Mouse (Mus musculus): ENCODE results near the gene Ddx24. TPM values are rescaled to one million over a fixed set of nuclear protein-coding genes. Genes with fewer than 3 reads are reported as not detected.

The Ddx24 gene
- polyA plus RNA-seq, 1 experiment from 2014 or later, result 77.5 TPM

- Histone ChIP-seq H3K27me3 (ENCODE audit: insufficient read depth, poor library complexity, severe bottlenecking) (no peaks in the 10 kb centered on the region), H3K36me3 (peaks cover 11% of the 10 kb centered on the region), H3K9me3 (no peaks in the 10 kb centered on the region), H3K27ac (peak overlapping the region; percentile 89), H3K4me1 (peaks cover 21% of the 10 kb centered on the region; the same call in 1 of the 2 replicates), H3K4me3 (peak overlapping the region; percentile 96)
- WGBS, result 8% methylated on average over 33 of the region's 33 CpGs
- DNase-seq (ENCODE audit: low spot score), result no peak
These were observed 458 bp downstream of the Ddx24 start for GRCm38 (mm10) chr12:103425016-103425728.

- Histone ChIP-seq H3K27me3 (ENCODE audit: insufficient read depth, poor library complexity, severe bottlenecking) (no peaks in the 10 kb centered on the region), H3K4me1 (no peaks in the 10 kb centered on the region), H3K4me3 (no peak overlapping the region), H3K9me3 (no peaks in the 10 kb centered on the region), H3K36me3 (peaks cover 95% of the 10 kb centered on the region), H3K27ac (no peak overlapping the region)
- WGBS, result 90% methylated on average over 10 of the region's 10 CpGs
- DNase-seq (ENCODE audit: low spot score), result no peak
These were observed 17.5 kb downstream of the Ddx24 start for GRCm38 (mm10) chr12:103408144-103408543.

GRCm38 (mm10) chr12:103407720-103408119, 17.9 kb downstream of the Ddx24 start, which contains the start of gene 9330161L09Rik:
TSS of gene 9330161L09Rik (minus strand) at chr12:103407820.
- no peak within 1 kb of the TSS for H3K4me3 ChIP-seq
- no peaks in the 10 kb centered on the region for H3K4me1 ChIP-seq
- H3K9me3 ChIP-seq, result no peaks in the 10 kb centered on the region
- no peaks in the 10 kb centered on the region for H3K27me3 ChIP-seq (ENCODE audit: insufficient read depth, poor library complexity, severe bottlenecking)
- no peak within 1 kb of the TSS for H3K27ac ChIP-seq
- peaks cover 95% of the 10 kb centered on the region for H3K36me3 ChIP-seq
- no peak for DNase-seq (ENCODE audit: low spot score)
- 92% methylated on average over 4 of the region's 4 CpGs for WGBS

- Histone ChIP-seq H3K4me1 (peaks cover 4% of the 10 kb centered on the region), H3K27ac (no peak overlapping the region), H3K4me3 (no peak overlapping the region), H3K27me3 (ENCODE audit: insufficient read depth, poor library complexity, severe bottlenecking) (no peaks in the 10 kb centered on the region), H3K36me3 (peaks cover 76% of the 10 kb centered on the region), H3K9me3 (no peaks in the 10 kb centered on the region)
- WGBS, result 85% methylated on average over 18 of the region's 18 CpGs
- DNase-seq (ENCODE audit: low spot score), result no peak
These were observed 21.5 kb downstream of the Ddx24 start for GRCm38 (mm10) chr12:103404131-103404530.

- 65% methylated on average over 7 of the region's 7 CpGs for WGBS
- Histone ChIP-seq H3K4me1 (peaks cover 53% of the 10 kb centered on the region), H3K27me3 (ENCODE audit: insufficient read depth, poor library complexity, severe bottlenecking) (no peaks in the 10 kb centered on the region), H3K27ac (0 out of 2 replicates have a peak overlapping the region, but pooled peaks have one; percentile 25), H3K9me3 (no peaks in the 10 kb centered on the region), H3K36me3 (peaks cover 10% of the 10 kb centered on the region; the same call in 1 of the 2 replicates), H3K4me3 (no peak overlapping the region)
- no peak for DNase-seq (ENCODE audit: low spot score)
These were observed 28.9 kb downstream of the Ddx24 start for GRCm38 (mm10) chr12:103396751-103397150.

GRCm38 (mm10) chr12:103395486-103396275, 29.9 kb downstream of the Ddx24 start:
- no peak for DNase-seq (ENCODE audit: low spot score)
- peaks cover 64% of the 10 kb centered on the region for H3K4me1 ChIP-seq
- H3K27me3 ChIP-seq (ENCODE audit: insufficient read depth, poor library complexity, severe bottlenecking), result no peaks in the 10 kb centered on the region
- H3K9me3 ChIP-seq, result no peaks in the 10 kb centered on the region
- H3K27ac ChIP-seq, result peak overlapping the region; percentile 52; the same call in 1 of the 2 replicates
- no peak overlapping the region for H3K4me3 ChIP-seq
- 0 out of 2 replicates have a peak, but pooled peaks cover 3% of the 10 kb centered on the region for H3K36me3 ChIP-seq
- 75% methylated on average over 12 of the region's 12 CpGs for WGBS

- Histone ChIP-seq H3K27ac (peak overlapping the region; percentile 94), H3K4me3 (no peak overlapping the region), H3K27me3 (ENCODE audit: insufficient read depth, poor library complexity, severe bottlenecking) (no peaks in the 10 kb centered on the region), H3K36me3 (no peaks in the 10 kb centered on the region), H3K4me1 (peaks cover 81% of the 10 kb centered on the region), H3K9me3 (no peaks in the 10 kb centered on the region)
- peak; percentile 87 for DNase-seq (ENCODE audit: low spot score)
- 14% methylated on average over 6 of the region's 6 CpGs for WGBS
These were observed 32.1 kb downstream of the Ddx24 start for GRCm38 (mm10) chr12:103393528-103393927.

- Histone ChIP-seq H3K36me3 (no peaks in the 10 kb centered on the region), H3K9me3 (no peaks in the 10 kb centered on the region), H3K27me3 (ENCODE audit: insufficient read depth, poor library complexity, severe bottlenecking) (no peaks in the 10 kb centered on the region), H3K4me1 (peaks cover 67% of the 10 kb centered on the region), H3K4me3 (peak overlapping the region; percentile 76), H3K27ac (peak overlapping the region; percentile 94)
- no peak for DNase-seq (ENCODE audit: low spot score)
- WGBS, result 54% methylated on average over 7 of the region's 7 CpGs
These were observed 34.5 kb downstream of the Ddx24 start for GRCm38 (mm10) chr12:103391098-103391497.

GRCm38 (mm10) chr12:103389982-103390381, 35.6 kb downstream of the Ddx24 start:
- Histone ChIP-seq H3K9me3 (no peaks in the 10 kb centered on the region), H3K27me3 (ENCODE audit: insufficient read depth, poor library complexity, severe bottlenecking) (no peaks in the 10 kb centered on the region), H3K27ac (peak overlapping the region; percentile 94), H3K4me1 (peaks cover 56% of the 10 kb centered on the region), H3K36me3 (no peaks in the 10 kb centered on the region), H3K4me3 (peak overlapping the region; percentile 76)
- 68% methylated on average over 4 of the region's 4 CpGs for WGBS
- DNase-seq (ENCODE audit: low spot score), result no peak

- no peaks in the 10 kb centered on the region for H3K36me3 ChIP-seq
- H3K4me1 ChIP-seq, result peaks cover 55% of the 10 kb centered on the region
- peak overlapping the region; percentile 76 for H3K4me3 ChIP-seq
- DNase-seq (ENCODE audit: low spot score), result no peak
- H3K27me3 ChIP-seq (ENCODE audit: insufficient read depth, poor library complexity, severe bottlenecking), result no peaks in the 10 kb centered on the region
- no peaks in the 10 kb centered on the region for H3K9me3 ChIP-seq
- peak overlapping the region; percentile 94 for H3K27ac ChIP-seq
- 42% methylated on average over 2 of the region's 2 CpGs for WGBS
These were observed 36.3 kb downstream of the Ddx24 start for GRCm38 (mm10) chr12:103389348-103389727.

GRCm38 (mm10) chr12:103388505-103389347, 36.9 kb downstream of the Ddx24 start, which contains the start of gene Otub2:
TSS of gene Otub2 (plus strand) at chr12:103388682.
- peak within 1 kb of the TSS; percentile 94 for H3K27ac ChIP-seq
- peak within 1 kb of the TSS; percentile 76 for H3K4me3 ChIP-seq
- no peaks in the 10 kb centered on the region for H3K27me3 ChIP-seq (ENCODE audit: insufficient read depth, poor library complexity, severe bottlenecking)
- peak; percentile 99 for DNase-seq (ENCODE audit: low spot score)
- 1% methylated on average over 58 of the region's 58 CpGs for WGBS
- H3K9me3 ChIP-seq, result no peaks in the 10 kb centered on the region
- peaks cover 52% of the 10 kb centered on the region for H3K4me1 ChIP-seq
- no peaks in the 10 kb centered on the region for H3K36me3 ChIP-seq

- 77% methylated on average over 4 of the region's 4 CpGs for WGBS
- Histone ChIP-seq H3K9me3 (no peaks in the 10 kb centered on the region), H3K27me3 (ENCODE audit: insufficient read depth, poor library complexity, severe bottlenecking) (no peaks in the 10 kb centered on the region), H3K27ac (no peak overlapping the region), H3K4me1 (peaks cover 5% of the 10 kb centered on the region; the same call in 1 of the 2 replicates), H3K36me3 (no peaks in the 10 kb centered on the region), H3K4me3 (no peak overlapping the region)
- no peak for DNase-seq (ENCODE audit: low spot score)
These were observed 45.4 kb downstream of the Ddx24 start for GRCm38 (mm10) chr12:103380226-103380625.

All from heart, embryonic 10.5 days (tissue).